Mouse (Mus musculus) hindbrain, embryonic 16.5 days (tissue): ENCODE measurements around the gene Sorbs1. TPM values are rescaled to one million over a fixed set of nuclear protein-coding genes. Genes with fewer than 3 reads are reported as not detected.

Experiments used
- ATAC-seq: fragments of 200-750 bp; cut with Nextera tagmentation; 2 replicates; pipeline ENCODE4 v1.8.0; 2017; ENCODE audit warnings: moderate TSS enrichment, moderate library complexity
- H3K27ac ChIP-seq: fragments of 300-500 bp; sonication (generic); 2 replicates; pipeline ENCODE4 v1.5.1; 2014; ENCODE audit warnings: low read depth, mild to moderate bottlenecking, control low read depth, low read length, moderate library complexity
- H3K27me3 ChIP-seq: fragments of 300-500 bp; sonication (generic); replicated peaks from 2 replicates; pipeline ENCODE4 v1.6.1; 2014; ENCODE audit warnings: low read length; ENCODE audit not compliant: control insufficient read depth, insufficient read depth
- H3K36me3 ChIP-seq: fragments of 300-500 bp; sonication (generic); 2 replicates; pipeline ENCODE4 v1.6.1; 2014; ENCODE audit warnings: mild to moderate bottlenecking, low read length, moderate library complexity, mixed read lengths; ENCODE audit not compliant: control insufficient read depth, insufficient read depth
- H3K4me1 ChIP-seq: fragments of 300-500 bp; sonication (generic); 2 replicates; pipeline ENCODE4 v1.6.1; 2014; ENCODE audit warnings: low read depth, low read length; ENCODE audit not compliant: control insufficient read depth, insufficient read depth
- H3K4me2 ChIP-seq: fragments of 300-500 bp; sonication (generic); 2 replicates; pipeline ENCODE4 v1.6.1; 2014; ENCODE audit warnings: mild to moderate bottlenecking, low read length, control low read depth, moderate library complexity
- H3K4me3 ChIP-seq: fragments of 300-500 bp; sonication (generic); 2 replicates; pipeline ENCODE4 v1.5.1; 2014; ENCODE audit warnings: mild to moderate bottlenecking, low read length, control low read depth, moderate library complexity
- H3K9ac ChIP-seq: fragments of 300-500 bp; sonication (generic); 2 replicates; pipeline ENCODE4 v1.6.1; 2014; ENCODE audit warnings: low read depth, mild to moderate bottlenecking, control low read depth, low read length, moderate library complexity
- H3K9me3 ChIP-seq: fragments of 300-500 bp; sonication (generic); 2 replicates; pipeline ENCODE4 v1.6.1; 2014; ENCODE audit warnings: mild to moderate bottlenecking, low read length, moderate library complexity; ENCODE audit not compliant: control insufficient read depth
- WGBS: fragments of 180-500 bp; shearing (Covaris S2); extraction: QIAGEN DNeasy Blood & Tissue Kit; methylation state at CpG from one replicate; pipeline ENCODE4 v1.1.7; 2014; 5-methylcytosine and 5-hydroxymethylcytosine counted together
- polyA plus RNA-seq: library from polyadenylated mRNA; unstranded; fragments of >200 nt; fragmentation: Nextera tagmentation; extraction: Ambion mirVana; gene quantifications from 2 replicates; pipeline ENCODE4 v1.2.1, GENCODE M21; 2015

Sorbs1 gene
- polyA plus RNA-seq, 1 experiment from 2014 or later = 83.6 TPM

DNA sequence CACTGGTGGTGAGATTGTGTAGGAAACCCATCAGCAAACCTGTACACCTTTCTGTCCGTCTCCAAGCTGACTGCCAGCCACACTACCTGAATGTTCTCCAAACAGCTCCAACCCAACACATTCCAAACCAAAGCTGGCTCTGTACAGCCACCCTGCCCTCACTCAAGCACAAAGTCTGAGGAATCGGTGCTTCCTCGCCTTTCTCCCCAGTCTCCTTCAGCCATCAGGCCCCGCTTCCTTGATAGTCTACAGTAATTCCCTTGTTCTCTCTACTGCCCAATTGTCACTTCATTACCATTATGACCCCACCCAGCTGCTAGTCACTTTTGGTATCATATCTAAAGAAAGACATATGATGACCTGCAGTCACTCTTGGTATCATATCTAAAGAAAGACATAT is 180.5 kb downstream of the Sorbs1 start:
- no peak overlapping the region for H3K9ac ChIP-seq
- no peak for ATAC-seq
- no peaks in the 10 kb centered on the region for H3K4me1 ChIP-seq
- H3K4me2 ChIP-seq = no peak overlapping the region
- H3K4me3 ChIP-seq = no peak overlapping the region
- H3K9me3 ChIP-seq = no peaks in the 10 kb centered on the region
- no peaks in the 10 kb centered on the region; the same call in 1 of the 2 replicates for H3K36me3 ChIP-seq
- 95% methylated on average over 4 of the region's 4 CpGs for WGBS
- H3K27ac ChIP-seq = no peak overlapping the region
- no peaks in the 10 kb centered on the region for H3K27me3 ChIP-seq

DNA sequence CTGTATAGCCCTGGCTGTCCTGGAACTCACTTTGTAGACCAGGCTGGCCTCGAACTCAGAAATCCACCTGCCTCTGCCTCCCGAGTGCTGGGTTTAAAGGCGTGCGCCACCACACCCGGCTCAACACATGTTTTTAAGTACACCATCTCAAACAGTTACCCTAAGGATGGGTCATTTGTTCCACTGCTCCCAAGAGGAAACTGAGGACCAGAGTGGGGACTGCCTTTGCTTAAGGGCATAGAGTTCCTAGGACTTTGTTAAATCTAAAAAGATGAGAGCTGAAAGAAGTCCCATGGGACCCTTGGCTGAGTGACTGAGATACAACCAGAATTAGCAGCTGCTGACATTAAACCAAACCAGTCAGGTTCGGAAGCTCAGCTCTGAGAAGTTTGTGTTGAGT is 181.3 kb downstream of the Sorbs1 start:
- H3K9ac ChIP-seq = no peak overlapping the region
- 89% methylated on average over 6 of the region's 6 CpGs for WGBS
- H3K4me2 ChIP-seq = no peak overlapping the region
- H3K27me3 ChIP-seq = no peaks in the 10 kb centered on the region
- no peak overlapping the region for H3K27ac ChIP-seq
- no peaks in the 10 kb centered on the region for H3K9me3 ChIP-seq
- H3K4me1 ChIP-seq = no peaks in the 10 kb centered on the region
- no peak overlapping the region for H3K4me3 ChIP-seq
- H3K36me3 ChIP-seq = no peaks in the 10 kb centered on the region; the same call in 1 of the 2 replicates
- ATAC-seq = no peak

DNA sequence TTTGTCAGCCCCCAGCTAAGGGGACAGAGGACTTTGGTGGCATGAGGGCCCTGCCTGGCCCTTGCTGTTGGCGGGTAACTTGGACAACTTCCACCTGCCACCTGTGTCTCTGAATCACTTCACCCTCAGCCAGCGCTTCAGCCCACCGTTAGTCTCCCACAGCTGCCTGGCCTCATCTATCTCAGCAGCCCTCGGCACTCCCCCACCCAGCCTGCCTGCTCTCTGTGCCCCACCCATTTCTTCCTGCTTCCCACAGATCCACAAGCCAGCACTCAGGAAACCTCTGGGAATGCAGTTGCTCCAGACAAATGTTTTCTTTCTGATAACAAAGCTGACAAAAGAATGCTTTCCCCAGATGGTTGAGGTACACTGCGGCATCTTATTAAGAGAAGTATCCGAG is 181.7 kb downstream of the Sorbs1 start:
- no peak for ATAC-seq

DNA sequence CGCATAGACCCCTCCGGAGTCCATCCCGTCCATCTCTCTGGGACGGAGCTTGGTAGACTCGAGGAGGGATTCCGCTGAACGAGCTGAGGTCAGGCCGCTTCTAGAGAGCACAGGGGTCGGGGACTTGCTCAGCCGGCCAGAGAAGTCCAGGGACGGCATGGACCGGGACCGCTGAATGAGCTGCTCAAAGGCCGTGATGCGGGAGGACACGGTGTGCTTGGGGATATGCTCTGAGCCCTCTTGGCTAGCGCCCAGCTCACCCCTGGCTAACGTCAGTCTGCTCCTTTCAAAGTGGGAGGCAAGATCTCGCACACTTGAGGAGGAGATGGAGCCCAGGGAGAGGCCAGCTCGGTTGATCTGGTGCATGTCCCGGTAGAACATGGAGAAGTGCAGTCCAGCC is 187.5 kb downstream of the Sorbs1 start:
- 94% methylated on average over 21 of the region's 21 CpGs for WGBS
- no peaks in the 10 kb centered on the region for H3K4me1 ChIP-seq
- H3K4me2 ChIP-seq = no peak overlapping the region
- H3K4me3 ChIP-seq = no peak overlapping the region
- H3K9ac ChIP-seq = no peak overlapping the region
- H3K36me3 ChIP-seq = peaks cover 20% of the 10 kb centered on the region
- no peak overlapping the region for H3K27ac ChIP-seq
- 0 out of 2 replicates have a peak, but pooled peaks have one; percentile 17 for ATAC-seq
- no peaks in the 10 kb centered on the region for H3K27me3 ChIP-seq
- H3K9me3 ChIP-seq = no peaks in the 10 kb centered on the region

More for the DNA sequence above, 181.7 kb downstream of the Sorbs1 start:
- Histone ChIP-seq H3K36me3 (no peaks in the 10 kb centered on the region; the same call in 1 of the 2 replicates), H3K4me3 (no peak overlapping the region), H3K9me3 (no peaks in the 10 kb centered on the region), H3K27ac (no peak overlapping the region), H3K9ac (no peak overlapping the region), H3K4me1 (no peaks in the 10 kb centered on the region), H3K4me2 (no peak overlapping the region), H3K27me3 (no peaks in the 10 kb centered on the region)
- 55% methylated on average over 6 of the region's 6 CpGs for WGBS

DNA sequence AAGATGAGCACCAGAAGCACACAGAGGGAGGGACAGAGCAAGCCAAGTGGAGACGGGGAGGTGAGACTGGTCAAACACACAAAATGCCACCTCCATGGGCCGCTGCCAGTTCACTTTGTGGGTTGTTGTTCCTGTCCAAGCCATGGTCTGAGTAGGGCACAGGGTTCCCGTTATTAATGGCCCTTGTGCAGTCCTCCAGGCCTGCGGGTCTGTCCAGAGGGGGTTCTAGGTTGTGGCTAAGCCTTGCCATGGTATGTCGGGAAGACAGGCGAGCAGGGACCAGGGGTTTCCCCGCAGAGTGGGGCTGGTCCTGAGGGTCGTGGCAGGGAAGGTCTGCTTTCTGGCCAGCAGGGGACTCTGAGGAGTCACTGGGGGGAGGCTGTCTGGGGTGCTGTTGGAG is 188.2 kb downstream of the Sorbs1 start:
- H3K36me3 ChIP-seq = peaks cover 20% of the 10 kb centered on the region
- H3K4me2 ChIP-seq = no peak overlapping the region
- H3K27ac ChIP-seq = no peak overlapping the region
- H3K4me3 ChIP-seq = no peak overlapping the region
- H3K27me3 ChIP-seq = no peaks in the 10 kb centered on the region
- no peaks in the 10 kb centered on the region for H3K9me3 ChIP-seq
- H3K9ac ChIP-seq = no peak overlapping the region
- no peaks in the 10 kb centered on the region for H3K4me1 ChIP-seq
- 0 out of 2 replicates have a peak, but pooled peaks have one; percentile 14 for ATAC-seq
- WGBS = 87% methylated on average over 8 of the region's 8 CpGs

DNA sequence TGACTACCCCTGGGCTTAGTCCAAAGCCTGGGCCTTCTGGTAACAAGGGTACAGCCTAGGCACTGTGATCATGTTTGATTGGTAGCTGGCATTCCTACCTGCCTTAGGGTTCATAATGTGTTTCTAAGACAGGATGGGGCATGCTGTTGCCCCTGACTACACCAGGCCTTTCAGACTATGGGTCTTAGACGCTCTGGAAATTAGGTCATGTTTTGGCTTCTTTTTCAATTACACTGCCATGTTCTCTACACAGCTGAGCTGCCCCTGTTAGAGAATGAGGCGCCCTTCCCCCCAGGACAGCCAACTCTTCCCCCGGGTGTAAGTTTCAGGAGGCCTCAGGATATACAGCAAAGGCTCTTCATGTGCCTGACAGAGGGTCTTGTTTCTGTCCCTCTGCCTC is 191.4 kb downstream of the Sorbs1 start:
- Histone ChIP-seq H3K27me3 (no peaks in the 10 kb centered on the region), H3K9me3 (no peaks in the 10 kb centered on the region), H3K27ac (no peak overlapping the region), H3K4me3 (no peak overlapping the region), H3K4me1 (no peaks in the 10 kb centered on the region), H3K4me2 (no peak overlapping the region), H3K36me3 (peaks cover 20% of the 10 kb centered on the region), H3K9ac (no peak overlapping the region)
- WGBS = 68% methylated on average over 3 of the region's 3 CpGs
- no peak for ATAC-seq

DNA sequence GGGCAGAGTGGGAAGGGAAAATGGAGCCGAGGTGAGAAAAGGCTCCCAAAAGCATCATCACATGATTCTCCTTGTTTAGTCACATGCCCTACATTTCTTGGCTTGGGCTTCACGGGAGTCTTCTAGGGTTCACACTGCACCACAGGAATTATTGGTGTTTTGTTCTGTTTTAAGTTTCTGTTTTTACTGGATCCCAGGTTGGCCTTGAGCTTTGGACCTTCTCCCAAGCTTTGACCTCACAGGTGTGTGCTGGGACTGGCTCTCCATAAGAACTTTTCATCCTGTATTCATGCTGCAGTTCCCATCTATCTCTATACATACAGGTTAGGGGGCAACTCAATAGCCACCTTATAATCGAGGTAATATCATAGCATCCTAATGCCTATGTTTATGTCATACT is 194.4 kb downstream of the Sorbs1 start:
- Histone ChIP-seq H3K4me2 (no peak overlapping the region), H3K27ac (no peak overlapping the region), H3K27me3 (no peaks in the 10 kb centered on the region), H3K4me3 (no peak overlapping the region), H3K4me1 (no peaks in the 10 kb centered on the region), H3K9me3 (no peaks in the 10 kb centered on the region), H3K9ac (no peak overlapping the region), H3K36me3 (peaks cover 12% of the 10 kb centered on the region)
- WGBS = 88% methylated on average over 3 of the region's 3 CpGs
- ATAC-seq = no peak

DNA sequence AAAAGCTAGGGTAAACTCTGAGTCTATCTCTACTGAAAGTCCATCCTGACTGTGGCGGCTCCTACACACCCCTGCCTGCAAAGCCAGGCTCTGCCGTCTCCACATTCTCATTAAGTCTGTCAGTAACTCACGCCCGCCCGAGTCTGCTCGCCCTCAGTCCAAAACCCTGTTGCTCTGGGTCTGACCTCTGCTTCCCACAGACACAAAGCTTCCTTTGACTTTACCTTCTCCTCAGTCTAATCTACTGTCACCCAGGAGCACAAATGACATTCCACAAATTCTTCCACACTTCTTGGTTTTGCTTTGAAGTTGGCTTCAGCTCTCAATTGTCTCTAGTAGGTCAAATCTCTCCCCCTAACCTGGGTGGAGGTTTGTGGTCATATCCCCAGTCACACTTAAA is 195.1 kb downstream of the Sorbs1 start:
- no peak for ATAC-seq
- Histone ChIP-seq H3K9me3 (no peaks in the 10 kb centered on the region), H3K9ac (no peak overlapping the region), H3K27me3 (no peaks in the 10 kb centered on the region), H3K4me1 (no peaks in the 10 kb centered on the region), H3K4me3 (no peak overlapping the region), H3K36me3 (peaks cover 14% of the 10 kb centered on the region), H3K27ac (no peak overlapping the region), H3K4me2 (no peak overlapping the region)
- WGBS = 24% methylated on average over 6 of the region's 6 CpGs

DNA sequence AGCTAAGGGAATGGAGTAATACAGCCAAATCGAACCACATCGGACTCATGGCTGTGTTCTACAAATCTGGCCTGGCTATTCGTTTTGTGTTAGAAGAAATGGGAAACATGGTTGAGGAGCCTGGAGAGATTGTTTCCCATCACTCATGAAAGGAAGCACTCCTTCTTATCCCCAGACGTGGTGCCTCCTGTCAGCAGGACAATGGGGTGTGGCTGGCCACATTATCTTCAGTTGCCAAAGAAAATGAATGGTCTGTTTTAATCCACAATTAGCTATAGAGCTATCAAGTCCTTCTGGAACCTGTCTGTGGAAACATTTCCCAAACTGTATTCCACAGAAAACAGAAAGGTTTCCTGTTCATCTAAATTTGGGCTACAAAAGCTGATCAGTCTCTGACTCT is 196.6 kb downstream of the Sorbs1 start:
- WGBS = 56% methylated on average over 4 of the region's 4 CpGs
- no peak overlapping the region for H3K27ac ChIP-seq
- no peaks in the 10 kb centered on the region for H3K27me3 ChIP-seq
- no peak overlapping the region for H3K4me2 ChIP-seq
- H3K4me1 ChIP-seq = no peaks in the 10 kb centered on the region
- no peak for ATAC-seq
- no peak overlapping the region for H3K4me3 ChIP-seq
- H3K9ac ChIP-seq = no peak overlapping the region
- H3K9me3 ChIP-seq = no peaks in the 10 kb centered on the region
- peaks cover 15% of the 10 kb centered on the region for H3K36me3 ChIP-seq

DNA sequence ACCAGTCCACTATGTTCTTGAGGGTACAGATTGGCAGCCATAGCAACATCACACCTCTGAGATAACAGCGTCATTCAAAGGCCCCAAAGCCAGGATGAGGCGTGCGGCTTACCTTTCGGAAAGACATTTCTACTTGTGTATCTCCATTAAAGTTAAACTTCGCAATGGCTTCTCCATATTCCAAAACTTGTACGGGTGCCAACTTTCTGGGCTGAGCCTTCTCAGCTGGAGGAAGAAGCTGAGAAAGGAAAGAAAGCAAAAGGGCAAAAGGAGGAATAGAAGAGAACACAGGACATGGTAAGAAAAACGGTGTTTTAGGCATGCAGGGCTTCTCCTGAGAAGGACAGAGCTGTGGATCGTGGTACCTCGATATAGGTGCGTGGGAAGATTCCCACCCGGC is 199.3 kb downstream of the Sorbs1 start:
- Histone ChIP-seq H3K27ac (no peak overlapping the region), H3K27me3 (no peaks in the 10 kb centered on the region), H3K9ac (no peak overlapping the region), H3K36me3 (peaks cover 35% of the 10 kb centered on the region), H3K4me1 (no peaks in the 10 kb centered on the region), H3K4me3 (no peak overlapping the region), H3K9me3 (no peaks in the 10 kb centered on the region), H3K4me2 (no peak overlapping the region)
- whole genome bisulfite sequencing = 96% methylated on average over 11 of the region's 11 CpGs
- no peak for ATAC-seq
